Mouse (Mus musculus) NIH3T3 (cell line): ENCODE measurements around the gene Atp5b.
A peak's percentile ranks its signal among the peaks of the same experiment; 100 is the strongest.
"Not testable (repeated sequence)": the region's sequence is repeated elsewhere in the genome, so short reads cannot be mapped to it uniquely, and the experiment has no call there.

Experiments
- DNase-seq: peaks from one replicate; pipeline ENCODE4 v3.0.0-alpha.2; 2012; ENCODE audit warnings: low read depth

Gene Atp5b

DNA sequence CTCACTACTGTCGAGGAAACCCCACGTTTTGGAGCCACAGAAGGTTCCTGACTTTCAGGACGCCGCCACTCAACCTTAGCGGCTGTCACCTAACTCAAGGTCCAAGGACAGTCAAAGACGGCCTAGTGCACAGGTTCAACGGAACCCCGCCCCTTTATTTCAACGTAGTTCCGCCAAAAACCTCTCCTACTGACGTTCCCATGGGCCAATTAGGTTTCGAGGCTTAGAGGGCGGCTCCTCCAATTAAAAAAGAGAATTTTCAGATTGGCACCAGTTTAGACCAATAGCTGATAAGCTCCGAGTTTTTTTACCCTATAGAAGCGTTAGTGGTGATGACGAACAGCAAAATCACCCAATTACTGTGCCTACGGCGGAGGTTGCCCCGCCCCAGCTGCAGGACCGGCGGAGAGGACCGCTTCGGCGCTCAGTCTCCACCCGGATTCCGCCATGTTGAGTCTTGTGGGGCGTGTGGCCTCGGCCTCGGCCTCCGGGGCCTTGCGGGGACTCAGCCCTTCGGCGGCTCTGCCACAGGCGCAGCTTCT, at the start of gene Atp5b:
Atp5b (plus strand) TSS at position 394 of the 542 bp plus-strand sequence.
- peak; percentile 99 for DNase-seq

DNA sequence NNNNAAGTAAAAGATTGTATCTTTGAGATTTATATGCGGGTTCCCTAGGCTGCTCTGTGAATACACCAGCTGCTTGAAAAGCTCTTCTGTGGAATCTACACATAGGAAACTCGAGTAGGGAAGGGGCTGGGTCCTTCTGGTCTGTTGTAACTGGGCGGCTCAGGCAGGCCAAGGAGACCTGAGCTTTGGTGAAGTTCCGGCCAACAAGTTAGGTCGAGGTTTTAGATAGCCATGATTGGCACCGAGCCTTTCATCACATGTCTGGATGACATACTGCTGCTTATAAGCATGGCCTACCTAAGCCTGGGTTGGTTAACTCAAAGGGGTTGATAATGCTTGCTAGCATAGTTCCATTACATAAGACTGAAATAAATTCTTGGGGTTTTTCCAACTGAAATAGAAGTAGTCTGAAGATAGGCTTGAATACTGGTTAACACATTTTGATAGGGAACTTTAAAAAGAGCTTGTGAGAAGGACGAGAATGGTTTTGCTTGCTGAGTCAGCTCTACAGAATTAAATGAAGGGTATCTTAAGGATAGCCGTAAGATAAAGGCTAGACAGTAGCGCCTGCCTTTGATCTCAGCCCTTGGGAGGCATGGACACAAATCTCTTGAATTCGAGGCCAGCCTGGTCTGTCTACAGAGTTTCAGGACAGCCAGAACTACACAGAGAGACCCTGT, 46.2 kb upstream of the Atp5b start:
- DNase-seq: peak; percentile 91

DNA sequence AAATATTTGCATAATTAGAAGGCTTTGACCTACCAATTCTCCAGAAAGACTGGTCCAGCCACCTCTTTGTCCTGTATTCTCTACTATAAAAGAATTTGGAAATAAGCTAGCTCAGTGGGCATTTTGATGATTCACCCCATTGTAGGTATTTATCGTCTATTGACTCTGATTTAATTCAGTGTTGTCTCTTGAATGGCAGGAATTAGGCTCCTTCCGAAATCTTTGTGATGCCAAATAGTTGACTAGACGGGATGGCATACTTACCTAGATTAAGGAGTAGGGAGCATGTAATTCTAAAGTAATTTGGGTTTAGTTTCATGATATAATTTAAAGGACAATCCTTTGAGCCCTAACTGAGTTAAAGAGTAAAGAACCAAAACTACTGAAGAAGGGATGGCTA, 45.2 kb upstream of the Atp5b start:
- DNase-seq: no peak

DNA sequence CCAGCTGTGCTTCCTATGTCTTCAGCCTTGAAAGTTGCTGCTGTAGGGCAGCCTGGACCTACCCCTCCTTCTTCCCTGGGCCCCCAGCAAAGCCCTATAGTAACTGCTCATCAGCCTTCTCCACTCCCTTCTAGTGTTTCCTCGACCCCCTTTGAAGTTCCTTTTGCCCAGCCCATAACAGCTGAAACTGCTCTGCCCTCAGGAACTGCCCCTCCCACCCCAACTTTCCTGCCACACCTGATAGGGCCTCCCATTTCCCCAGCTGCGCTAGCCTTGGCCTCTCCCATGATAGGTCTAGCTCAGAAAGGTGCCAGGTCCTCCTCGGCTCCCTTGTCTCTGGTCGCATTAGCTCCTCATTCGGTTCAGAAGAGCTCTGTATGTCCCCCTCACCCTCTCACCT, 43.9 kb upstream of the Atp5b start:
- DNase-seq: no peak

DNA sequence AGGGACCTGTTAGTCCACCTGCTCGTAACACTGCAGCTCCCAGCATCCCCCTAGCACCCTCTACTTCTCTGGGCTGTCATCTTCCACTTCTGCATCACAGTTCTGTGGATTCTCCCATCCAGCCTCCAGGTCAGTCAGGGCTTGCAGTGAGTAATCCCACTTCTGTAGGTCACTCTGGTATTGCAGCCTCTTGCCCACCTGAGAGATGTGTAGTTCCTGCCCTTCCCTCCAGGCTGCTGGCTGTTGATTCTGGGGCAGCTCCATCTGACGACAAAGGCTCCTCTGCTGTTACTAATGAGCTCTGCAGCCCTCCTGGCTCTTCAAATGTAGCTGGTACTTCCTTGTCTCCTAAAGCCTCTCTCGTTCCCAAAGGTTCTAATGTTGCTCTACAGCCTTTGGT, 43.2 kb upstream of the Atp5b start:
- no peak for DNase-seq

DNA sequence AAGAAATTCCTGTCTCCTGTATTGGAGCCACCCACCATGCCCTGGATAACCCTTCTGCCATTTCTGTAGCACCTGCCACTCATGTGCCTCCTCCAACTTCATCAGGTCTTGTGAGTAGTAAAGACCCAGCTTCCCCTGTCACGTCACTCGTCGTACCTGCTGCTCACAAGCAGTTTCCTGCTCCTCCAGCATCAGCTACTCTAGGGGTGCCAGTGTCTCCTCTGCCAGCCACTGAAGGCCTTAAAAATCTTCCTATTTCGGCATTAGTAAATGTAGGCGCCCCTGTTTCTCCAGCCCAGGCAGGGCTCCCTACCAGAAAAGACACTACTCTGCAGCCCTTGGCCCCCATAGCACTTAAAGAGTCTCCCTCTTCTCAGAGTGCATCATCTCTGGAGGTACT, 42.8 kb upstream of the Atp5b start:
- DNase-seq: no peak

DNA sequence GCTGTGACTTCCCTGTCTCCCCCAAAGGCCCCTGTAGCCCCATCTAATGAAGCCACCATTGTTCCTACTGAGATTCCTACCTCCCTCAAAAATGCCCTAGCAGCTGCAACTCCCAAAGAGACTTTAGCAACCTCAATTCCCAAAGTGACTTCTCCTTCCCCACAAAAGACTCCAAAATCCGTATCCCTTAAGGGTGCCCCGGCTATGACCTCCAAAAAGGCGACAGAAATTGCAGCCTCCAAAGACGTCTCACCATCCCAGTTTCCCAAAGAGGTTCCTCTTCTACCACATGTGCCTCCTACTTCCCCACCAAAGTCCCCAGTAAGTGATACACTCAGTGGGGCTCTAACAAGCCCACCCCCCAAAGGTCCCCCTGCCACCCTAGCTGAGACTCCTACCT, 41.4 kb upstream of the Atp5b start:
- DNase-seq: no peak

DNA sequence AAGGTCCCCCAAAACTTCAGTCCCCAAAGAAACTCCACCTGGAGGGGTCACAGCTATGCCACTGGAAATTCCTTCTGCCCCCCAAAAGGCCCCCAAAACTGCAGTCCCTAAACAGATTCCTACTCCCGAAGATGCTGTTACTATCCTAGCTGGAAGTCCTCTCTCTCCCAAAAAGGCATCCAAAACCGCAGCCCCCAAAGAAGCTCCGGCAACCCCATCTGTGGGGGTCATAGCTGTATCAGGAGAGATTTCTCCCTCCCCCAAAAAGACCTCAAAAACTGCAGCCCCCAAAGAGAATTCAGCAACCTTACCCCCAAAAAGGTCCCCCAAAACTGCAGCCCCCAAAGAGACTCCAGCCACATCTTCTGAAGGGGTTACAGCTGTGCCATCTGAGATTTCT, 40.6 kb upstream of the Atp5b start:
- no peak for DNase-seq

DNA sequence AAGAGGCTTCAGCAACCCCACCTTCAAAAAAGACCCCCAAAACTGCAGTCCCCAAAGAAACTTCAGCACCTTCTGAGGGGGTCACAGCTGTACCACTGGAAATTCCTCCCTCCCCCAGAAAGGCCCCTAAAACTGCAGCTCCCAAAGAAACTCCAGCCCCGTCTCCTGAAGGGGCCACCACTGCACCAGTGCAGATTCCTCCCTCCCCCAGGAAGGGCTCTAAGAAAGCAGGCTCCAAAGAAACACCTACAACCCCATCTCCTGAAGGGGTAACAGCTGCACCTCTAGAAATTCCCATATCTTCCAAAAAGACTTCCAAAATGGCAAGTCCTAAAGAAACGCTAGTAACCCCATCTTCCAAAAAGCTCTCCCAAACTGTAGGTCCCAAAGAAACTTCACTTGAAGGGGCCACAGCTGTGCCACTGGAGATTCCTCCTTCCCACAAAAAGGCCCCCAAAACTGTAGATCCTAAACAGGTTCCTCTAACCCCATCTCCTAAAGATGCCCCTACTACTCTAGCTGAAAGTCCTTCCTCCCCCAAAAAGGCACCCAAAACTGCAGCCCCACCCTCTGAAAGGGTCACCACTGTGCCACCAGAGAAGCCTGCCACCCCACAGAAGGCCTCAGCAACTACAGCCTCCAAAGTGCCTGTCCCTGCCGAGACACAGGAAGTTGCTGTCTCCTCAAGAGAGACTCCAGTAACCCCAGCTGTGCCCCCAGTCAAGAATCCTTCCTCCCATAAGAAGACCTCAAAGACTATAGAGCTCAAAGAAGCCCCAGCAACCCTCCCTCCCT, 39.8 kb upstream of the Atp5b start:
- DNase-seq: no peak

DNA sequence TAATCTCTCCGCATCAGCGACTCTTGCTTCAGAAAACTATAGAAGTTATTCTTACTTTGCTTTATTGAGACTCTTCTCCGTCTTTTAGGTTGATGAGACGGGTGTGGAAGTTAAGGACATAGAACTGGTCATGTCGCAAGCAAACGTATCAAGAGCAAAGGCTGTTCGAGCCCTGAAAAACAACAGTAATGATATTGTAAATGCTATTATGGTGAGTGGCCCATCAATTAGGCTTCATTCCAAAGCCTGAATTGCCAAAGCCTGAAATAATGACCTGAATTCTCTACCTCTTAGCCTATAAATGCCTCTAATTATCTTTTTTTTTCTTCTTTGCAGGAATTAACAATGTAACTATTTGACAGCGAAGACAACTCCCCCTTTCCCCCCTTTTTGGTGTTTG, 34.9 kb upstream of the Atp5b start:
- DNase-seq: no peak

DNA sequence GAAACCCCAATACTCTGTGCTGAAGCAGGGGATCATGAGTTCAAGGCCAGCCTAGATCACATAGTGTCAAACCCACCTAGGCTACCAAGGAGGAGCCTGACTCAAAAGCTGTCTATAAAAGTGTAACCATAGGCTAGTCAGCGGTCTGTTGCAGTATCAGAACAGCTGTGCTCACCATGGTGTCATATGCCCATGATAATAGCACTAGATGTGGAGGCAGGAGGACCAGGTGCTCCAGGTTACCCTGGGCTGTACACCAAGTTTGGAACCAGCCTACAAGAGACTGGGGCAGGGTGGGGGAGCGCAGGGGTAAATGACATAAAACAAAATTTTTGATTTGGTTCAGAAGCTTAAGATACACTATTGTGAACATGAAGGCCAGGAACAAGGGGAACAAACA, 33.3 kb upstream of the Atp5b start:
- no peak for DNase-seq

DNA sequence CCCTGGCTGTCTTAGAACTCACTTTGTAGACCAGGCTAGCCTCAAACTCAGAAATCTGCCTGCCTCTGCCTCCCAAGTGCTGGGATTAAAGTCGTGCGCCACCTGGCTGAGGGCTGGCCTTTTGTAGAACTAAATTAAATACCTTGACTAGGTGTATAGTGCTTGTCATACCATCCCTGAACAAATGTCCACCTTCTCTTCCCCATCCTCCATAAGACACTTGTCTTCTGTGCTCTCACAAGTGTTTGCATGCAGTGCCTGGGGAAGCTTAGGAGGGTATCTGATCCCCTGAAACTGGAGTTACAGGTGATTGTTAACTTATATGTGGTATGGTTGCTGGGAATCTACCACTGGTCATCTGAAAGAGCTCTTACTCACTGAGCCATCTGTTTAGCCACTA, 32.7 kb upstream of the Atp5b start:
- DNase-seq: no peak

DNA sequence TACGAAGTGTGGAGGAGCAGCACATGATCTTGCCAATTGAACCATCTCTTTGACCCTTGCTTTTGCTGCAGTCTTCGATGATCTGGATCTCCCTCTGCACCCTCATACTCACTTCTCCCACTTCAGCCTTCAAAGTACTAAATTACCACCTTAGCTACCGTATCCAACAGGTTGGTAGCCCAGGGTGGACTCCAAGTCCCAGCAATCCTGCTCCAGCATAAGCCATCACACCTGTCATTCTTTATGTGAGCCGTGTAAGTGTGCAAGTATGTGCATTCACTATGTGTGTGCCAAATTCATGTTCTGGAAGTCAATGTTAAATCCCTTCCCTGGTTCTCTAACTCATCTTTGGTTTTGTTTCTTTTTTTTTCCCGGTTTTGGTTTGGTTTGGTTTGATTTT, 31.5 kb upstream of the Atp5b start:
- no peak for DNase-seq

DNA sequence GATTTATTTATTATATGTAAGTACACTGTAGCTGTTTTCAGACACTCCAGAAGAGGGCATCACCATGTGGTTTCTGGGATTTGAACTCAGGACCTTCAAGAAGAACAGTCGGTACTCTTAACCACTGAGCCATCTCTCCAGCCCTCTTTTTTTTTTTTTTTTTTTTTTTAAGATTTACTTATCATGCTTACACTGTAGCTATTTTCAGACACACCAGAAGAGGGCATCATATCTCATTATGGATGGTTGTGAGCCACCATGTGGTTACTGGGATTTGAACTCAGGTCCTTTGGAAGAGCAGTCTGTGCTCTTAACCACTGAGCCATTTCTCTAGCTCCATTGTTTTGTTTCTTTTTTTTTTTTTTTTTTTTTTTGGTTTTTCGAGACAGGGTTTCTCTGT, 30.9 kb upstream of the Atp5b start:
- not testable (repeated sequence) for DNase-seq

DNA sequence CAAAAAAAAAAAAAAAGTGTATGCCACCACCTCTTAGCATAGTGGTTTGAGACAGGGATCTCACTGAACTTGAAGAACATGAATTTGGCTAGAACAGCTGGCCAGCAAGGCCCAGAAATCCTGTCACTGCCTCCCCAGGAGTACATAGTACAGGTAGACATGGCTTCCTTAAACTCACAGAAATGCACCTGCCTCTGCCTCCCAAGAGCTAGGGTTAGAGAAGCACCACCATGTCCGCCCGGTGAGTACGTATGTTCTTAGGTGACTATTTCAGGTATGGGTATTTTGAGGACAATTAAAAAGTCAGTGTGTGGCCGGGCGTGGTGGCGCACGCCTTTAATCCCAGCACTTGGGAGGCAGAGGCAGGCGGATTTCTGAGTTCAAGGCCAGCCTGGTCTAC, 30.1 kb upstream of the Atp5b start:
- no peak for DNase-seq

DNA sequence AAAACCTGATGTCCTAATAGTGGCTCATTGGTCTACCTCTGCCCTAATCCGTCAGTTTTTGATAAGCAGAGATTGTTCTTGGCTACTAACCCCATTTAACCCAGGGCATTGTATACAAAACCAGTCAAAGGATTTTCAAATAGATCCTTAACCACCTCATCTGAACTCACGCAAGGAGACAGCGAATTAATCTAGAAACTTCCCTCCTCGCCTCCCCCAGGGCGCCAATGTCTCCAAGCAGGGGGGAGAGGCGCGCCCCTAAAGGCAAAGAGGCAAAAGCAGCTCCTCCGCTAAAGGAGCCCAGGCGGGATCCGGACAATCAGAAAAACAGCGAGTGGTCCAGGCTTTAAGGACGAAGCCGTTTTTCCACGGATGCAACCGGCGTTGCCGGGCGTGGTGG, 24.9 kb upstream of the Atp5b start:
- no peak for DNase-seq

DNA sequence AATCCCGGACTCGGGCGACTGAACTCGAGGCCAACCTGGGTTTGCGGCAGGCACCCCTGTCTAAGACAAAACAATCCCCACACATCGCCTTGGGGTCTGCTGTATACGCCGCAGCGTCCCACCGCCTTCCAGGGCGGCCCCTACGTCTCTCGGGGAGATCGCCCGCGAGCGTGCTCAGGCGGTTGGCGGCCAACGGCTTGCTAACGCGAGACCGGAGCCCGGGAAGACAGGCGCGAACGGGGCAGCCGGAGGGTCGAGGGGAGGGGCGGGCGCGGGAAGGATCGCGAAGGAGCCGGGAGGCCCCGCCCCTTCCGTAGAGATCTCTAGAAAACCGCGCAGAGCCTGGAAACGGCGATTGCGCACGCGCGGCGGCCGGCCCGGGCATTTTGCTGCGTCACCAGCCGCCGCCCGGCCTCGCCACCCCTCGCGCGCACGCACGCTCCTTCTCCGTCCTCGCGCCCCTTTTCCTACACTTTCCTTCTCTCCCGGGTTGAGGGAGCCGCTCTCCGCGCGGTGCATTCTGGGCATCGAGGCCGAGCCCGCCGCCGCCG, 24.4 kb upstream of the Atp5b start, which contains the start of gene Ptges3:
Ptges3 (plus strand) TSS at position 354 of the 551 bp plus-strand sequence.
- peak; percentile 99 for DNase-seq

DNA sequence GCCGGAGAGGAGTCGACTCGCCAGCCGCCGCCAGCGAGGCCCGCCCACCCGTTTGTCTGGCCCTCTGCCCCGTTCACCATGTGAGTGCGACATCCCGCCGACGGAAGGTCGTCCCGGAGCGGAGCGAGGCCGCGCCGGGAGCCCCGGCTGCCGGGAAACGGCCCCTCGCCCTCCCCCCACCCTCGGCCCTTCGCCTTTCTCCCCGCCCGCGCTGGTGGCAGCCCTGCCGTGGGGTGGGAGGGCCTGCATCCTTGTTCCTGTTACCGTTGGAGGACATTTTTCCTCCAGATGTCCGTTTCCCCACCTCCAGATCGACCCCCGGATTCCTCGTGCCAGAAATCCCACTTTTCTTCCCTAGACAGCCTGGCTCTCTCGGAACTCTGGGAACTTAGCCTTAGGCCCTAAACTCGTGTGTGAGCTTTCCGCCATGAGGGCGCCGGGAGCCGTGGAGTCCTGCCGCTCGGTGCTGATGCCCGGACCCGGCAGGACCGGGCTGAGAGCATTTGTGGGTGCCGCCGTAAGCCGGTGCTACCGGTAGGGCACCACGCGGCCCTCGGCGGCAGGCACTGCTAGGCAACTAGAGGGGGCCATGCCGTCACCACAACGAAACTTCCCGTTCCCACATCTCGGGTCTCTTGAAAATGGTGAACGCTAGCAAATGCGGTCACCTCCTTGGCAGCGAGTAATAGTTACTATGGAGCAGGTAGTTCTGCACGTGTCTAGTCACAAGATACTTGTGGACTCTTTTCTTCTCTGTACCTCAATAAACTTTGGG, 23.7 kb upstream of the Atp5b start:
- DNase-seq: peak; percentile 79

DNA sequence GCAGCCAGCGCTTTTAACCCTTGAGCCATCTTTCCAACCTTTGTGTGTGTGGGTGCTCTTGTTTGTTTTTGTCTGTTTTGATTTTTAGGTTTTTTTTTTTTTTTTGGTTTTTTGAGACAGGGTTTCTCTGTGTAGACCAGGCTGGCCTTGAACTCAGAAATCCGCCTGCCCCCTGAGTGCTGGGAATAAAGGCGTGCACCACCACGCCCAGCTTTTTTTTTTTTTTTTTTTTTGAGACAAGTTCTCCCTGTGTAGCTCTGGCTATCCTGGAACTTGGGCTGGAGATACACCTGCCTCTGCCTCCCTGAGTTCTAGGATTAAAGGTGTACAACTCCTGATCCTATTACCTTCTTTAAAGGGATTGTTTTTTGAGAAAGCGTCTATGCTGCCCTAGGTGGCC, 22.0 kb upstream of the Atp5b start:
- DNase-seq: no peak

DNA sequence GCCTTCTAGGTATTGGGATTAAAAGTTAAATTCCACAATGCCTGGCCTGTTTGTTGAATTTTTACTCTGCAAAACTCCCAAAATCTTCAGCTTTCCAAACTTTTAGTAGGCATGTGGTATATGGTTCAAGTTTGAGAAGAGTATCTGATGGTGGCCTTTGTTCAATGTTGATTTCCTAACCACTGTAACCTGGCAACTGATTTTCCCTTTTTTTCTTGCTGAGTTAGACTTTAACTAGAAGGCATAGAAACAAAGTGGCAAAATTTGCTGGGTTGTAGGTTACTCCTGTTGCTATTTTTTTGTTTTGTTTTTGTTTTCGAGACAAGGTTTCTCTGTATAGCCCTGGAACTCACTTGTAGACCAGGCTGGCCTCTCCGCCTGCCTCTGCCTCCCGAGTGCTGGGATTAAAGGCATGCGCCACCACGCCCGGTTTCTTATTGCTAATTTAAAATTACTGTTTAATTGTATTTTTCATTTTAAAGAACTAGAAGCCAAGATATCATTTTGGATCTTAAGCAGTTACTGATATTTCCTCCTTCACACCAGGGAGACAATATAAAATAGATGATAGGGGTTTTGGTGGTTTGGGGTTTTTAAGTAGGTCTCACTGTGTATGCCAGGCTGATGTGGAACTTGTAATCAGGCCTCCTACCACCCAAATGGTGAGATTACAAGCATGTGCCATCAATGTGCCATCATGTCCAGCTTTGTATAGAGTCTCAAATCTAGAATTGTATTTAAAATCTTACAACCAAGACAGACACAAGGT, 20.7 kb upstream of the Atp5b start:
- no peak for DNase-seq

DNA sequence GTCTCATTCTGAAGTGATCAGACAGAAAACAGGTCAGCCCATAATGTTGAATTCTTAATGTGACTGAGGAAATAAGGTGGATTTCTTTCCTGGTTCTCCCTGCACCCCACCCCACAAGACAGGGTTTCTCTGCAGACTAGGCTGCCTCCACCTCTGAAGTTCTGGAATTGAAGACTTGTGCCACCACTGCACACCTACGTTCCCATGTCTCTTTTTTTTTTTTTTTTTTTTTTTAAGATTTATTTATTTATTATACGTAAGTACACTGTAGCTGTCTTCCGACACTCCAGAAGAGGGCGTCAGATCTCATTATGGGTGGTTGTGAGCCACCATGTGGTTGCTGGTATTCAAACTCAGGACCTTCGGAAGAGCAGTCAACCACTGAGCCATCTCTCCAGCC, 17.0 kb upstream of the Atp5b start:
- no peak for DNase-seq

DNA sequence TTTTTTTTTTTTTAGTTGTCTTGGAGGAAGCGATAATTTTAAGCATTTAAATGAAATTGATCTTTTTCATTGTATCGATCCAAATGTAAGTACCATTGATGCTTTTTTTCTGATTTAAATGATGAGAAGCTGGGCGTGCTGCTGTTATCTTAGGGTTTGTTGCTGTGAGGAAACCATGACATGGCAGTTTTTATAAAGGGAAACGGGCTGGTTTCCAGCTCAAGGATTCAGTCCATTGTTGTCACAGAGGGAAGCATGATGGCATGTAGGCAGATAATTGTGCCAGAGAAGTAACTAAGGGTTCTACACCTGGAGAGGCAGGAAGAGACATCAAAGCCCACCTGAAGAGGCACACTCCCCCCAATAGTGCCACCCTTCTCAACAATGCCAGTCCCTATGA, 13.9 kb upstream of the Atp5b start:
- no peak for DNase-seq
